Mouse (Mus musculus) midbrain, postnatal 0 days (tissue): Measurements from ENCODE around the gene Maml3. TPM values are rescaled to one million over a fixed set of nuclear protein-coding genes. Genes with fewer than 3 reads are reported as not detected.

Source experiments
- ATAC-seq: fragments of 200-750 bp; cut with Nextera tagmentation; 2 replicates; pipeline ENCODE4 v1.8.0; 2017; ENCODE audit warnings: moderate number of reproducible peaks, mild to moderate bottlenecking, moderate TSS enrichment, moderate library complexity; ENCODE audit not compliant: low FRiP score
- DNase-seq: peaks from one replicate; pipeline ENCODE4 v3.0.0-alpha.2; 2015; ENCODE audit warnings: low spot score
- H3K27ac ChIP-seq: fragments of 300-500 bp; sonication (generic); 2 replicates; pipeline ENCODE4 v1.5.1; 2014; ENCODE audit warnings: low read depth, mild to moderate bottlenecking, low read length, mixed read lengths
- H3K27me3 ChIP-seq: fragments of 300-500 bp; sonication (generic); 2 replicates; pipeline ENCODE4 v1.6.1; 2014; ENCODE audit warnings: low read length, control low read depth, mixed read lengths; ENCODE audit not compliant: insufficient read depth
- H3K36me3 ChIP-seq: fragments of 300-500 bp; sonication (generic); 2 replicates; pipeline ENCODE4 v1.6.1; 2014; ENCODE audit warnings: low read length, control low read depth, mixed read lengths; ENCODE audit not compliant: insufficient read depth
- H3K4me1 ChIP-seq: fragments of 300-500 bp; sonication (generic); 2 replicates; pipeline ENCODE4 v1.6.1; 2014; ENCODE audit warnings: mild to moderate bottlenecking, control low read depth, antibody characterized with exemption, low read length, mixed read lengths; ENCODE audit not compliant: insufficient read depth
- H3K4me2 ChIP-seq: fragments of 300-500 bp; sonication (generic); 2 replicates; pipeline ENCODE4 v1.6.1; 2014; ENCODE audit warnings: low read depth, mild to moderate bottlenecking, low read length, mixed read lengths; ENCODE audit not compliant: poor library complexity, severe bottlenecking
- H3K4me3 ChIP-seq: fragments of 300-500 bp; sonication (generic); 2 replicates; pipeline ENCODE4 v1.5.1; 2014; ENCODE audit warnings: low read depth, mild to moderate bottlenecking, low read length, moderate library complexity
- H3K9ac ChIP-seq: fragments of 300-500 bp; sonication (generic); replicated peaks from 2 replicates; pipeline ENCODE4 v1.6.1; 2014; ENCODE audit warnings: mild to moderate bottlenecking, low read length, moderate library complexity, mixed read lengths; ENCODE audit not compliant: poor library complexity, severe bottlenecking
- H3K9me3 ChIP-seq: fragments of 300-500 bp; sonication (generic); 2 replicates; pipeline ENCODE4 v1.6.1; 2016; ENCODE audit warnings: low read length, control low read depth
- CTCF ChIP-seq: IDR thresholded peaks from 2 replicates; pipeline ENCODE4 v1.5.1; 2016; ENCODE audit warnings: antibody characterized with exemption, mild to moderate bottlenecking
- WGBS: fragments of 180-500 bp; shearing (Covaris S2); extraction: QIAGEN DNeasy Blood & Tissue Kit; methylation state at CpG from one replicate; pipeline ENCODE4 v1.1.7; 2014; 5-methylcytosine and 5-hydroxymethylcytosine counted together
- polyA plus RNA-seq: library from polyadenylated mRNA; unstranded; fragments of >200 nt; fragmentation: Nextera tagmentation; extraction: Ambion mirVana; gene quantifications from 2 replicates; pipeline ENCODE4 v1.2.1, GENCODE M21; 2015
- total RNA-seq: library from RNA; depleted of rRNA; stranded (reverse); fragments of >200 nt; gene quantifications from 2 replicates; pipeline ENCODE4 v1.2.3, GENCODE M21; 2014

The Maml3 gene
- total and polyA plus RNA-seq, 2 experiments from 2014 or later: 3.9 to 20.2 TPM

DNA sequence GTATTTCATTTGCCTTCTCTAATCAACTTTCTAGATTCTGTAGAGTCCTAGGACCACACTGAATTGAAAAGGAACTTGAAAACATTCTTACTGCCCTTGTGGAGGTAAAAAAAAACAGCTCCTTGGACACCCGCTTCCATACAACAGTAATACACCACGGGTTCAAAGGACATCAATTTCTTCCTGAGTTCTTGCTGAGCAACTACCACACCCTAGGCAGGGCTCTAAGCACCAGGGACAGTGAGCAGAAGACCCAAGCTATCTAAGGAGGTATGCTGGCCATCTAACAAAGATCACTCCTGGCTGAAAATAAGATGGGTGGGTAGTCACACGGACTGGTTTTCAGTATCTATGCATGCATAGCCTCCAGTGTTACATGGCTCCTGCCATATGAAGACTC lies 88.7 kb downstream of the Maml3 start:
- H3K27me3 ChIP-seq: no peaks in the 10 kb centered on the region
- no peaks in the 10 kb centered on the region for H3K4me1 ChIP-seq
- H3K27ac ChIP-seq: no peak overlapping the region
- no peaks in the 10 kb centered on the region for H3K9me3 ChIP-seq
- ATAC-seq: no peak
- no peak for TF ChIP-seq CTCF
- no peak overlapping the region for H3K4me3 ChIP-seq
- H3K36me3 ChIP-seq: no peaks in the 10 kb centered on the region
- 98% methylated on average over 3 of the region's 3 CpGs for WGBS
- H3K9ac ChIP-seq: no peak overlapping the region
- H3K4me2 ChIP-seq: no peak overlapping the region
- no peak for DNase-seq

DNA sequence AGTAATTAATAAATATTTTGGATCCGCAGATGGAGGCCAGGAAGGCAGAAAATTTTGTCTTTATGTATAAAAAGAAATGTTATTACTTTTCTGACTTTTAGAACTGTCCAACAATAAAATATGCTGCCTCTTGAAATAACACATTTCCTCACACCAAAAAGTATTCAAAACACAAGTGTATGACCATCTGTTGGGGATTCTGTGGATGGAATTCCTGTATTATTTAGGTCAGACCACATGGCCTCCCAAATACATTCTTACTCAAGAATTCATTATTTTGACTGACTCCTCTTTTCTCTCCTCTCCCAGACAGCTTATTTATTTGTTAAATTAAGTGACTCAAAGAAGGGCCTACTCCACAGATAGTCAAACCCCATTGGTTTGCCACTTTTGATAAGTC lies 89.3 kb downstream of the Maml3 start:
- Histone ChIP-seq H3K4me2 (no peak overlapping the region), H3K4me3 (no peak overlapping the region), H3K27ac (no peak overlapping the region), H3K9ac (no peak overlapping the region), H3K36me3 (no peaks in the 10 kb centered on the region), H3K9me3 (no peaks in the 10 kb centered on the region), H3K4me1 (no peaks in the 10 kb centered on the region), H3K27me3 (no peaks in the 10 kb centered on the region)
- no peak for ATAC-seq
- WGBS: 85% methylated on average over 1 of the region's 1 CpGs
- TF ChIP-seq CTCF: no peak
- no peak for DNase-seq

GRCm38 (mm10) chr3:52011032-52011710 lies 93.7 kb downstream of the Maml3 start:
- WGBS: 60% methylated on average over 9 of the region's 9 CpGs
- Histone ChIP-seq H3K9me3 (no peaks in the 10 kb centered on the region), H3K4me2 (no peak overlapping the region), H3K4me3 (no peak overlapping the region), H3K27ac (no peak overlapping the region), H3K9ac (no peak overlapping the region), H3K27me3 (no peaks in the 10 kb centered on the region), H3K36me3 (no peaks in the 10 kb centered on the region), H3K4me1 (peaks cover 6% of the 10 kb centered on the region)
- DNase-seq (no peak), ATAC-seq (no peak)
- TF ChIP-seq CTCF: no peak

- WGBS: 25% methylated on average over 6 of the region's 6 CpGs
- peak overlapping the region; percentile 59 for H3K27ac ChIP-seq
- TF ChIP-seq CTCF: peak; percentile 79
- ATAC-seq (peak; percentile 66; the same call in 1 of the 2 replicates), DNase-seq (peak; percentile 91)
- H3K4me3 ChIP-seq: no peak overlapping the region
- no peaks in the 10 kb centered on the region for H3K9me3 ChIP-seq
- H3K9ac ChIP-seq: no peak overlapping the region
- peaks cover 10% of the 10 kb centered on the region for H3K4me1 ChIP-seq
- no peaks in the 10 kb centered on the region for H3K36me3 ChIP-seq
- H3K4me2 ChIP-seq: no peak overlapping the region
- no peaks in the 10 kb centered on the region for H3K27me3 ChIP-seq
Observed at GRCm38 (mm10) chr3:52009321-52009720, 95.6 kb downstream of the Maml3 start.

DNA sequence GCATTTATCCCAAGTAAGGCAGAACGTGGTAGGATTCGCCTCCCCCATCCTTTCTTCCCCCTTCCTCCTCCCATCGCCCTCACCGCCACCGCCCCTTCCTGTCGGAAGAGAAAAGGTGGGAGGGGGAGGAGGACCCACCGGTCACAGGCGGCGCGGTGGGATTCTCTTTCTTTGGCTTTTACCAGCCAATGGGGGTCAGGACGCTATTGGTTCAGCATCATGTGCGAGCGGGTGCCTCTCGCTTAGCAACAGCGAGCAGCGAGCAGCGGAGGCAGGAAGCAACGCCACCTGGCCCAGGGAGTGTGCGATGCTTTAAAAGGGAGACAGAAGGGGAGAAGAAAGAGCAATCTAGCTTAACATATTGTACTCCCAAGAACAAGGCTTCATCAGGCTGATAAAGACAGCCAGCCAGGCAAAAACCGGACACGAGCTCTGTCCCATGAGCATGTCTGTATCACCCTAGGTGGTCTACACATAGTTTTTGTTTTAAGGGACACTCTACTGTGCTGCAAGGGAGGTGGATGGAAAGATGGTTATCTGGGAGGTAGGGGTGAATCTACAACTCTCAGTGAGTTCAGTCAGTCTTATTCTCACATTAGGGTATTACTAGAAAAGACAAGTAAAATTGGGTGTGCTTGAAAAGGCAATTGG lies 97.1 kb downstream of the Maml3 start:
- peak overlapping the region; percentile 92 for H3K27ac ChIP-seq
- peak overlapping the region; percentile 26 for H3K4me3 ChIP-seq
- DNase-seq: peak; percentile 96
- H3K36me3 ChIP-seq: no peaks in the 10 kb centered on the region
- no peaks in the 10 kb centered on the region for H3K9me3 ChIP-seq
- peaks cover 10% of the 10 kb centered on the region for H3K4me1 ChIP-seq
- H3K9ac ChIP-seq: peak overlapping the region; percentile 59; the same call in 1 of the 2 replicates
- H3K4me2 ChIP-seq: peak overlapping the region; percentile 49
- ATAC-seq: peak; percentile 92
- H3K27me3 ChIP-seq: no peaks in the 10 kb centered on the region
- under 1% methylated on average over 17 of the region's 21 CpGs for WGBS
- peak; percentile 66 for TF ChIP-seq CTCF

DNA sequence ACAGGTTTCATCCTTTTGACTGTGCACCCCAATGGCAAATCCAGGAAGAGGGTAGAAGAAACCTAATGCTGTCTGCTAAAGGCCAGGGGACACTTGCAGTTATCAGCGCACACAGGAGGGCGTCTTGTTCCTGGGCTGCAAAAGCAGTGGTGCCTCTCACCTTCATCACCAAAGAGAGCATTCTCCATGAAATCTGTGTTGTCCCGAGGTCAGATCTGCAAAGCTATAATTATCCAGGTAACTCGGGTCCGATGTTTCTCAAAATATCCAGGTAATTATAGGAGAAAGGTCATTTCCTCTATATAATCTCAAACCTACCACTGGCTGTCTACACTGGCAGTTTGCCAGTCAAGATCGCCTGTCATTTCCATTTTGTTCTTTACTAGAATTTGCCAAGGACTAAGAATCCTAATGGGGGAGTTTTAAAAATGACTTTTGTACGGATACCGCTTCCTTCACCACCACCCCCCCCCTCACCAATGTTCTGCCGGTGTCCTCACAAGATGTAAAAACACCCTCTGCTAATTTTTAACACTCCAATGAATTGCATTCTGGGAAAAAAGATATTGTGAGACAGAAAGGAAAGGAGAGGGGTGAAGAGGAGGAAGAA lies 98.0 kb downstream of the Maml3 start:
- 27% methylated on average over 9 of the region's 9 CpGs for WGBS
- H3K27me3 ChIP-seq: no peaks in the 10 kb centered on the region
- peak overlapping the region; percentile 49 for H3K4me2 ChIP-seq
- no peaks in the 10 kb centered on the region for H3K9me3 ChIP-seq
- H3K4me3 ChIP-seq: no peak overlapping the region
- H3K36me3 ChIP-seq: no peaks in the 10 kb centered on the region
- peaks cover 11% of the 10 kb centered on the region for H3K4me1 ChIP-seq
- DNase-seq (peak; percentile 32), ATAC-seq (no peak)
- H3K9ac ChIP-seq: peak overlapping the region; percentile 59; the same call in 1 of the 2 replicates
- TF ChIP-seq CTCF: no peak
- peak overlapping the region; percentile 92 for H3K27ac ChIP-seq
